Mouse (Mus musculus) testis, adult 2 months (tissue): ENCODE measurements around the gene Acot11. TPM values are rescaled to one million over a fixed set of nuclear protein-coding genes. Genes with fewer than 3 reads are reported as not detected.
"Not testable (repeated sequence)": the region's sequence is repeated elsewhere in the genome, so short reads cannot be mapped to it uniquely, and the experiment has no call there.

Experiments
- H3K27ac ChIP-seq: fragments of 200-500 bp; 2 replicates; pipeline ENCODE4 v1.5.1; 2012; ENCODE audit warnings: low read depth, low read length; ENCODE audit not compliant: control insufficient read depth, insufficient read depth
- H3K27me3 ChIP-seq: fragments of 200-500 bp; 2 replicates; pipeline ENCODE4 v1.6.1; 2012; ENCODE audit warnings: mild to moderate bottlenecking, low read length, moderate library complexity; ENCODE audit not compliant: control insufficient read depth, insufficient read depth
- H3K36me3 ChIP-seq: fragments of 200-500 bp; 2 replicates; pipeline ENCODE4 v1.6.1; 2012; ENCODE audit warnings: mild to moderate bottlenecking, low read length; ENCODE audit not compliant: control insufficient read depth, insufficient read depth
- H3K4me1 ChIP-seq: fragments of 200-500 bp; 2 replicates; pipeline ENCODE4 v1.6.1; 2012; ENCODE audit warnings: low read length; ENCODE audit not compliant: control insufficient read depth, insufficient read depth
- H3K4me3 ChIP-seq: fragments of 200-500 bp; 2 replicates; pipeline ENCODE4 v1.5.1; 2012; ENCODE audit warnings: low read depth, mild to moderate bottlenecking, low read length, moderate library complexity, mixed read lengths; ENCODE audit not compliant: control insufficient read depth
- CTCF ChIP-seq: fragments of 200-500 bp; IDR thresholded peaks from 2 replicates; pipeline ENCODE4 v1.5.1; 2012; ENCODE audit warnings: low read depth, mild to moderate bottlenecking, inconsistent platforms, low read length, moderate library complexity; ENCODE audit not compliant: control insufficient read depth, insufficient read depth, insufficient replicate concordance
- POLR2A ChIP-seq: fragments of 200-500 bp; IDR thresholded peaks from 2 replicates; pipeline ENCODE4 v1.6.1; 2012; ENCODE audit warnings: low read depth, mild to moderate bottlenecking, inconsistent platforms, low read length, moderate library complexity; ENCODE audit not compliant: control insufficient read depth
- polyA plus RNA-seq: library from polyadenylated mRNA; depleted of rRNA; stranded (reverse); fragments of >200 nt; gene quantifications from 2 replicates; pipeline ENCODE4 v1.2.3, GENCODE M21; 2012

Acot11 gene
- polyA plus RNA-seq, 1 experiment, result 0.93 TPM

GRCm38 (mm10) chr4:106792276-106792675 is 12.5 kb downstream of the Acot11 start:
- no peak overlapping the region for H3K4me3 ChIP-seq
- no peak overlapping the region for H3K27ac ChIP-seq

GRCm38 (mm10) chr4:106790938-106791337 is 13.9 kb downstream of the Acot11 start:
- no peak for TF ChIP-seq POLR2A
- no peak for TF ChIP-seq CTCF
- Histone ChIP-seq H3K4me3 (no peak overlapping the region), H3K27me3 (no peaks in the 10 kb centered on the region), H3K27ac (no peak overlapping the region), H3K36me3 (no peaks in the 10 kb centered on the region), H3K4me1 (peaks cover 4% of the 10 kb centered on the region)

More at GRCm38 (mm10) chr4:106792276-106792675, 12.5 kb downstream of the Acot11 start:
- TF ChIP-seq POLR2A (no peak), CTCF (no peak)
- Histone ChIP-seq H3K4me1 (peaks cover 4% of the 10 kb centered on the region), H3K27me3 (no peaks in the 10 kb centered on the region), H3K36me3 (no peaks in the 10 kb centered on the region)

- not testable (repeated sequence) for H3K4me1 ChIP-seq, H3K4me3 ChIP-seq, H3K27me3 ChIP-seq, H3K27ac ChIP-seq, H3K36me3 ChIP-seq
These were observed 14.6 kb downstream of the Acot11 start for GRCm38 (mm10) chr4:106790218-106790617.

- Histone ChIP-seq H3K4me1 (peaks cover 7% of the 10 kb centered on the region), H3K4me3 (no peak overlapping the region), H3K27me3 (no peaks in the 10 kb centered on the region), H3K36me3 (no peaks in the 10 kb centered on the region), H3K27ac (no peak overlapping the region)
- TF ChIP-seq CTCF, result no peak
- TF ChIP-seq POLR2A, result no peak
These were observed 15.1 kb downstream of the Acot11 start for GRCm38 (mm10) chr4:106789705-106790104.

GRCm38 (mm10) chr4:106788627-106789026 is 16.2 kb downstream of the Acot11 start:
- Histone ChIP-seq H3K4me3 (no peak overlapping the region), H3K27me3 (no peaks in the 10 kb centered on the region), H3K4me1 (peaks cover 3% of the 10 kb centered on the region), H3K27ac (no peak overlapping the region), H3K36me3 (no peaks in the 10 kb centered on the region)
- TF ChIP-seq POLR2A (no peak), CTCF (no peak)

- no peak overlapping the region for H3K4me3 ChIP-seq
- H3K4me1 ChIP-seq, result peaks cover 3% of the 10 kb centered on the region
- TF ChIP-seq CTCF (no peak), POLR2A (no peak)
- H3K36me3 ChIP-seq, result no peaks in the 10 kb centered on the region
- no peak overlapping the region for H3K27ac ChIP-seq
- H3K27me3 ChIP-seq, result no peaks in the 10 kb centered on the region
These were observed 17.0 kb downstream of the Acot11 start for GRCm38 (mm10) chr4:106787830-106788229.

GRCm38 (mm10) chr4:106785753-106786540 is 18.9 kb downstream of the Acot11 start:
- Histone ChIP-seq H3K36me3 (no peaks in the 10 kb centered on the region), H3K27me3 (no peaks in the 10 kb centered on the region), H3K4me1 (peaks cover 3% of the 10 kb centered on the region), H3K4me3 (no peak overlapping the region), H3K27ac (no peak overlapping the region)
- TF ChIP-seq CTCF (no peak), POLR2A (no peak)

- H3K4me1 ChIP-seq, result peaks cover 3% of the 10 kb centered on the region
These were observed 19.5 kb downstream of the Acot11 start for GRCm38 (mm10) chr4:106785345-106785744.

More at GRCm38 (mm10) chr4:106785345-106785744, 19.5 kb downstream of the Acot11 start:
- no peak for TF ChIP-seq POLR2A
- TF ChIP-seq CTCF, result no peak
- Histone ChIP-seq H3K27ac (no peak overlapping the region), H3K36me3 (no peaks in the 10 kb centered on the region), H3K27me3 (no peaks in the 10 kb centered on the region), H3K4me3 (no peak overlapping the region)
